Mouse (Mus musculus) neural tube, embryonic 13.5 days (tissue): Measurements from ENCODE around the gene Atp2b1. TPM values are rescaled to one million over a fixed set of nuclear protein-coding genes. Genes with fewer than 3 reads are reported as not detected.
"Not testable (repeated sequence)": the region's sequence is repeated elsewhere in the genome, so short reads cannot be mapped to it uniquely, and the experiment has no call there.

Experiments
- ATAC-seq: fragments of 200-750 bp; cut with Nextera tagmentation; 2 replicates; pipeline ENCODE4 v1.8.0; 2017; ENCODE audit warnings: low read depth, mild to moderate bottlenecking, moderate TSS enrichment, moderate library complexity
- H3K27ac ChIP-seq: fragments of 300-500 bp; sonication (generic); replicated peaks from 2 replicates; pipeline ENCODE4 v1.5.1; 2015; ENCODE audit warnings: moderate library complexity, mild to moderate bottlenecking, inconsistent platforms
- H3K27me3 ChIP-seq: fragments of 300-500 bp; sonication (generic); 2 replicates; pipeline ENCODE4 v1.6.1; 2015; ENCODE audit warnings: mild to moderate bottlenecking, inconsistent platforms
- H3K36me3 ChIP-seq: fragments of 300-500 bp; sonication (generic); 2 replicates; pipeline ENCODE4 v1.6.1; 2015; ENCODE audit warnings: mild to moderate bottlenecking, inconsistent platforms
- H3K4me1 ChIP-seq: fragments of 300-500 bp; sonication (generic); replicated peaks from 2 replicates; pipeline ENCODE4 v1.6.1; 2015; ENCODE audit warnings: inconsistent platforms
- H3K4me2 ChIP-seq: fragments of 300-500 bp; sonication (generic); 2 replicates; pipeline ENCODE4 v1.6.1; 2015; ENCODE audit warnings: inconsistent platforms, mild to moderate bottlenecking, moderate library complexity
- H3K4me3 ChIP-seq: fragments of 300-500 bp; sonication (generic); 2 replicates; pipeline ENCODE4 v1.5.1; 2015; ENCODE audit warnings: mild to moderate bottlenecking, inconsistent platforms
- H3K9ac ChIP-seq: fragments of 300-500 bp; sonication (generic); 2 replicates; pipeline ENCODE4 v1.6.1; 2015; ENCODE audit warnings: moderate library complexity, mild to moderate bottlenecking, inconsistent platforms
- H3K9me3 ChIP-seq: fragments of 300-500 bp; sonication (generic); 2 replicates; pipeline ENCODE4 v1.6.1; 2016; ENCODE audit warnings: inconsistent platforms
- WGBS: fragments of 180-500 bp; shearing (Covaris S2); methylation state at CpG from one replicate; pipeline ENCODE4 v1.1.7; 2015; 5-methylcytosine and 5-hydroxymethylcytosine counted together
- polyA plus RNA-seq: library from polyadenylated mRNA; unstranded; fragments of >200 nt; fragmentation: Nextera tagmentation; extraction: Ambion mirVana; gene quantifications from 2 replicates; pipeline ENCODE4 v1.2.1, GENCODE M21; 2015

The Atp2b1 gene
- polyA plus RNA-seq, 1 experiment from 2014 or later = 269 TPM

DNA sequence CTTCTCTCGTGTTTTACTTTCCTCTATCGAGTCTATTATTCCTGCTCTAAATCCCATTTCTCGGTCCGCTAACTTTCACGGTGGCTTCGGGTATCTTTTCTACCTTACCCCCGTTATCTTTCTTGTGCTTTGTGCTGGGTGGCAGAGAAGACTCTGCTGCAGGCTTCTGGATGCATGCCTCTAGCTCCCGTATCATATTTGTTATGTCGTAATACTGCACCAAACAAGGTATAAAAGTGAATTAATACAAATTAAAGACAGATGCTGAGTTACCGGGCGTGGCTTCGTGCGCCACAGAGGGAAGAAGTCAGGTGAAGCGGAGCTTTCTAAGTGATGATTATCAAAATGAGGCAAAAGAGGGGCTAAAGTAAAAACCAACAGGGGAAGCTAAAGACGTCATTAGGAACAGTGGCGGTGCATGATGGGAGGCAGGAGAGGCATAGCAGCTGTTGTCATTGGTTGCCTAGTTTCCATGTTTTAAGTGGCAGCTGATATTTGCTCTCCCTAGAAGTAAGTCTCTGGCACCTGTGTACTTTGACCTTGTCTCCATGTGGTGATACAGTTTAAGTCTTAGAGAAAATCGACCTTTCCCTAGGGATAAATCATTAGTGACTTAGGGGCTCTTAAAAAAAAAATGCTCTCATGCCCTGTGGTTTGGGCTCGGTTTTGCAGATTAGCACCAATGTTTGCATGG is 58.9 kb downstream of the Atp2b1 start:
- no peak overlapping the region for H3K4me3 ChIP-seq
- no peaks in the 10 kb centered on the region for H3K9me3 ChIP-seq
- H3K36me3 ChIP-seq = peaks cover 15% of the 10 kb centered on the region
- H3K27me3 ChIP-seq = no peaks in the 10 kb centered on the region
- no peak overlapping the region for H3K27ac ChIP-seq
- H3K4me1 ChIP-seq = peaks cover 18% of the 10 kb centered on the region
- no peak for ATAC-seq
- no peak overlapping the region for H3K9ac ChIP-seq
- H3K4me2 ChIP-seq = no peak overlapping the region
- 85% methylated on average over 18 of the region's 18 CpGs for WGBS

DNA sequence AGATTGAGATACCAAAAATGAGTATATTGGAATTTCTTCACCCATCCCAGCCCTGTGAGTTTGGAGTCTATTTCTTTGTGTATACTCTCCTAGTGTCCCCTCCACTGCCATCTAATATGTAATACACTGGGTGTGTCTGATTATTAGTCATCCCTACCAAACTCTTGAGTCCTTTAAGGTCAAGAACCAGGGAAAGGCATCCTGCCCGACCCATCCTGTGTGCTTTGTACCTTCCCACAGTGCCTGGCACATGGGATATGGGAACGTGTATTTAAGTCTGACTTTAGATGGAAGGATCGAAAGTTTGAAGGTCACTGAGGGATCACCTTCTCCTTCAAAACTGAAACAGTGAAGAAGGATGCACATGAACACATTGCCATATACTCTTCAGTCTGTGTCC is 60.4 kb downstream of the Atp2b1 start:
- 92% methylated on average over 3 of the region's 3 CpGs for WGBS
- no peak for ATAC-seq
- H3K4me2 ChIP-seq = no peak overlapping the region
- H3K9ac ChIP-seq = no peak overlapping the region
- H3K27me3 ChIP-seq = no peaks in the 10 kb centered on the region
- no peaks in the 10 kb centered on the region for H3K9me3 ChIP-seq
- H3K27ac ChIP-seq = no peak overlapping the region
- no peak overlapping the region for H3K4me3 ChIP-seq
- peaks cover 4% of the 10 kb centered on the region; the same call in 1 of the 2 replicates for H3K36me3 ChIP-seq
- peaks cover 18% of the 10 kb centered on the region for H3K4me1 ChIP-seq

DNA sequence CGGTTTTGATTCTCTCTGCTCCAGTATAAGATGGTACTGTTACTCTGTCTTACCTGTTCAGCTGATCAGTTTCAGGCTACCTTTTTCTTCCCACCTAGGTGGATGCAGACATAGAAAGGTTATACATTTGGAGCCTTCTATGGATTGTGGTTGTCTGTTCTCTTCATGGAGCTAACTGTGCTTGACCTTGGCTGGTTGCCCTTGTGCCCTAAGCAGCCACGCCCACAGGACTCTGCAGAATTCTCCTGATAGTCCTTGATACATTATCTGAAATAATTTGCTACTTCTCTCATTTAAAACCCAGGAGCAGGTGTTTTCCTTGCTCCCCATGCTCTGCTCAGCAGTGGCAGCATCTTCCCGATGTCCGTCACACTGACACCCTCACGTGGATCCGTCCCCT is 61.4 kb downstream of the Atp2b1 start:
- no peaks in the 10 kb centered on the region for H3K9me3 ChIP-seq
- peaks cover 18% of the 10 kb centered on the region for H3K4me1 ChIP-seq
- H3K9ac ChIP-seq = no peak overlapping the region
- H3K4me2 ChIP-seq = no peak overlapping the region
- H3K27ac ChIP-seq = no peak overlapping the region
- 81% methylated on average over 6 of the region's 6 CpGs for WGBS
- peaks cover 4% of the 10 kb centered on the region; the same call in 1 of the 2 replicates for H3K36me3 ChIP-seq
- H3K27me3 ChIP-seq = no peaks in the 10 kb centered on the region
- no peak overlapping the region for H3K4me3 ChIP-seq
- ATAC-seq = no peak

DNA sequence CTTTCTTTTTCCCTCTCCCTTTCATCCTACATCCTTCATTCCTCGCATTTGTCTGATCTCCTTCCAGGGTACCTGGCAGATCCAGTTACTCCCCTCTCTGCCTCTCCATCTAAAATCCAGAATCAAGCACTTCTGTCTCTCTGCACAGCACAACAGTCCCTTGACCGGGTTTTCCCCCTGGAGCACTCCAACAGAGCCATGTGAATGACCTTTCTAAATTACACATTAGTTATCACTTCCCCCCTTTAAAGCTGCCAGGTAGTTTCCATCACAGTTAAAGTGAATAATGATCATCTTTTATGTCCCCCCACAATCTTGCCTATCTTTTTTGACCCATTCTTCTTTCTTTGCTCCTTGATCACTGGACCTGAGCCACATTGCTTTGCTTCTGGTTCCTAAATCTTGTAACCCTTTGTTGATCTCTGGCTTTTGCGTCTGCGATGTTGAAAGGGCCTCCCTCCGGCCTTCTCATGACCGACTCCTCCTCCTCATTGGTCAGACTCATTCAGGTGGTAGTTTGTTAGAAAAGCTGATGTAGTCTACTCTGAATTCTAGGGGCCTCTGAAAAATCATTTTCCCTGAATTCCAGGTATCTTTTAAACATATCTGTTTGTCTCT is 62.8 kb downstream of the Atp2b1 start:
- Histone ChIP-seq H3K27ac (no peak overlapping the region), H3K4me3 (no peak overlapping the region), H3K4me2 (no peak overlapping the region), H3K9me3 (no peaks in the 10 kb centered on the region), H3K9ac (no peak overlapping the region), H3K27me3 (no peaks in the 10 kb centered on the region), H3K36me3 (peaks cover 8% of the 10 kb centered on the region; the same call in 1 of the 2 replicates), H3K4me1 (peaks cover 18% of the 10 kb centered on the region)
- 36% methylated on average over 6 of the region's 6 CpGs for WGBS
- ATAC-seq = no peak

DNA sequence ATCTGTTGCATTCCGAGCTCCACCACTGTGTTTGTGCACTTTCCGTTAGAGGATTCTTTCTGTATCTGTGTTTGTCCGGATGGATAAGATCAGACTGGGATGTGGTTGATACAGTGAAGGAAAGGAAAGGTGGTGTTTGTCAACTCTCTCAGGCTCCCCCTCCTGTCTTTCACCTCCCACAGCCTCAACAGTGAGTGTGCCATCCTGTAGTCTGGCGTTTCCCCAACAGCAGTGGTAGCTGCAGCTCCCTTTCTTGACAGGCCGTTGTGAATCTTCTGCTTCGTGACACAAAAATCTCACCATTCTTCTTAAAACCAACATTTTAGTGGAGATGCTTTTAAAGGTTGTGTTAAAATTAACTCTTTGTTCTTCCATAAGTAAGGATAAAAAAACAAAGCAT is 64.6 kb downstream of the Atp2b1 start:
- H3K9me3 ChIP-seq = no peaks in the 10 kb centered on the region
- H3K27ac ChIP-seq = no peak overlapping the region
- no peak overlapping the region for H3K4me2 ChIP-seq
- no peaks in the 10 kb centered on the region for H3K27me3 ChIP-seq
- H3K9ac ChIP-seq = no peak overlapping the region
- whole genome bisulfite sequencing = 88% methylated on average over 6 of the region's 6 CpGs
- H3K36me3 ChIP-seq = peaks cover 11% of the 10 kb centered on the region; the same call in 1 of the 2 replicates
- H3K4me3 ChIP-seq = no peak overlapping the region
- peaks cover 18% of the 10 kb centered on the region for H3K4me1 ChIP-seq
- no peak for ATAC-seq

DNA sequence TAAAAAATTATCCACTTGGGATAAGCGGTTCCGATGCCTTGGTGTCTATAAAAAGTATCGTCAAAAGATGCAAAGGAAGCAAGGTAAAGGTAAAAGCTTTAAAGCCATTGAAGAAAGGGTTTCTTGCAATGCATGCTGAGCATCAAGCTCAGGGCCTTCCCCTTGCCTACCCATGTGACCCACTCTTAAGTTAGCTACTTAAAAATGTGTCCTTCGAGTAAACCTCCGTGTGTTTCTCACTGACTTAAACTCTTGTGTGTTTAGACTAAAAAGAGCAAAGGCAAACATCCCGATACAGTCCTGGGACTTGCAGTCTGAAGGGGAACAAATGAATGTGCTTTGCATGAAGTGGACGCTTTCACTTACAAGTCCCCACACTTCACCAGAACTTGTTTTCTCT is 65.1 kb downstream of the Atp2b1 start:
- peaks cover 18% of the 10 kb centered on the region for H3K4me1 ChIP-seq
- H3K27ac ChIP-seq = no peak overlapping the region
- H3K4me3 ChIP-seq = no peak overlapping the region
- no peaks in the 10 kb centered on the region for H3K27me3 ChIP-seq
- no peaks in the 10 kb centered on the region for H3K9me3 ChIP-seq
- no peak overlapping the region for H3K9ac ChIP-seq
- H3K4me2 ChIP-seq = no peak overlapping the region
- ATAC-seq = no peak
- peaks cover 11% of the 10 kb centered on the region; the same call in 1 of the 2 replicates for H3K36me3 ChIP-seq
- WGBS = 93% methylated on average over 7 of the region's 7 CpGs

DNA sequence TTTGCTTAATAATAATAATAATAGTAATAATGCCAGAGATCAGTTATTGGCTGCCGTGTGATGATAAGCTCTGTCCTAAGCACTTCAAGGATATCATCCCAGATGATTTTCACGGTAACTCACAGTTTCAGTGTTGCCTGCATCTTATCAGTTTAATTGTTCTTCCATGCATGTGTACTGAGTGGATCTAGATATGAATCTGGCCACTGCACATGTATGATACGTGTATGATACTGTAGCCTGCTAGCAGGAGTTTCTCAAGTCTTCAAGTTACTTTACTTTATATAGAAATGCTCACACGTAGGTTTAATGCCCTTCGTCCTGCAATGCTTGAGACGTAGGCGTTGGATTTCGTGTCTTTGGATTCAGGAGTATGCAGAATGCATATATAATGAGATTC is 65.7 kb downstream of the Atp2b1 start:
- Histone ChIP-seq H3K9ac (no peak overlapping the region), H3K36me3 (peaks cover 12% of the 10 kb centered on the region; the same call in 1 of the 2 replicates), H3K4me2 (no peak overlapping the region), H3K4me1 (peaks cover 18% of the 10 kb centered on the region), H3K9me3 (no peaks in the 10 kb centered on the region), H3K27me3 (no peaks in the 10 kb centered on the region), H3K4me3 (no peak overlapping the region), H3K27ac (no peak overlapping the region)
- ATAC-seq = no peak
- WGBS = 68% methylated on average over 8 of the region's 8 CpGs

DNA sequence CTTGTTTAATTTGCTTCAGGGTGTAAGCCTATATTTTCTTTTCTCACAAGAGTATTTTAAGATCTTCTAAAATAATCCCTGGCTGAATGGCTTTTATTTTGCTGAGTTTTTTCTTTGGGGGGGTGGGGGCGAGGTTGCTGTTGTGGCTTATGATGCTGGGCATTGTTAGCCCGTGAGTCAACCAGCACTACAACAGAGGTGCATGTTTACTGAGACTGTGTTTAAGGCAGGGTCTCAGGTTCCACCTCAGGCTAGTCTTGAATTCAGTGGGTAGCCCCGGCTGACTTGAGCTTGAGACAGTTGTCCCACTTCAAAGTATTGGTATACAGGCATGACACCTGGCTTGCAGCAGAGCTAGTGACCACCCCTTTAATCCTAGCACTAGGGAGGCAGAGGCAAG is 77.8 kb downstream of the Atp2b1 start:
- no peak for ATAC-seq
- 94% methylated on average over 3 of the region's 3 CpGs for WGBS
- Histone ChIP-seq H3K4me1 (no peaks in the 10 kb centered on the region), H3K27ac (no peak overlapping the region), H3K4me3 (no peak overlapping the region), H3K9ac (no peak overlapping the region), H3K36me3 (peaks cover 66% of the 10 kb centered on the region), H3K9me3 (no peaks in the 10 kb centered on the region), H3K27me3 (no peaks in the 10 kb centered on the region), H3K4me2 (no peak overlapping the region)

DNA sequence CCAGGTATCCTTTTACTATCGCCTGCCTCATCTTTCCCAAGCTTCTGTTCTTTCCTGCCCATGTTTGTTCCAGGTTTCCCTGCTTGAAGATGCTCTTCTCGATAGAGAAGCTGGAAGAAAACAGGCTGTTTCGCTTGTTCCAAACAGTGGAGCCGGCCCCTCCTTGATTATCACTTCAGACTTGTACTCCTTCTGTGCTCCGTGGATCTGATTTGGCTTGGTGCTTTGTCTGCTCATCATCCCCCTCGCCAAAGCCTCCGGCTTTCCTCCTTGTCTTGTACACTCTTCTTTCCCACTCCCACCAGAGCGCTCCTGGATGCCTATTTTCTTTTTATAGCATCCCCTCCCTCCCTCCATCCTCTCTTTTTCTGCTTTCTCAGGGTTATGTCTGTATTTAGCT is 79.0 kb downstream of the Atp2b1 start:
- Histone ChIP-seq H3K27me3 (no peaks in the 10 kb centered on the region), H3K4me3 (no peak overlapping the region), H3K27ac (no peak overlapping the region), H3K9me3 (no peaks in the 10 kb centered on the region), H3K9ac (no peak overlapping the region), H3K4me2 (no peak overlapping the region), H3K4me1 (no peaks in the 10 kb centered on the region), H3K36me3 (peaks cover 76% of the 10 kb centered on the region)
- ATAC-seq = no peak
- 94% methylated on average over 8 of the region's 8 CpGs for WGBS

DNA sequence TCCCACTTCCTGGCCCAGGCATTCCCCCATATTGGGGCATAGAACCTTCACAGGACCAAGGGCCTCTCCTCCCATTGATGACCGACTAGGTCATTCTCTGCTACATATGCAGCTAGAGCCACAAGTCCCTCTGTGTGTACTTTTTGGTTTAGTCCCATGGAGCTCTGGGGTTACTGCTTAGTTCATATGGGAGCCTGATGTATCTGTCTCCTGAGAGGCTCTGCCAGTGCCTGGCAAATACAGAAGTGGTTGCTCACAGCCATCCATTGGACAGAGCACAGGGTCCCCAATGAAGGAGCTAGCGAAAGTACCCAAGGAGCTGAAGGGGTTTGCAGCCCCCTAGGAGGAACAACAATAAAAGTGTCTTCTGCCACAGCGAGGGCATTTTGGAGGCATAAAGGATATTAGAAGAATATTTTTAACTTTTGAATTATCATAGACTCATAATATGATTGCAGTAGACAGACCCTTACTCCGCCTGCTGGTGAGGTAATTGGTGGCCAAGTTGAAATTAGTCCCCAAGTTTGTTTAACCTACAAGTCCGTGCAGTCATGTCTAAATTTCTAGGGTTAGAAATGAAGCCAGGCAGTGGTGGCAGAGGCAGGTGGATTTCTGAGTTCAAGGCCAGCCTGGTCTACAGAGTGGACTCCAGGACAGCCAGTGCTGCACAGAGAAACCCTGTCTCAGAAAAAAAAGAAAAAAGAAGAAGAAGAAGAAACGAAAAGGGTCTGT is 81.0 kb downstream of the Atp2b1 start:
- not testable (repeated sequence) for H3K9ac ChIP-seq, ATAC-seq, H3K9me3 ChIP-seq, H3K4me3 ChIP-seq, H3K4me2 ChIP-seq, H3K4me1 ChIP-seq, H3K27me3 ChIP-seq, H3K27ac ChIP-seq
- H3K36me3 ChIP-seq = peaks cover 89% of the 10 kb centered on the region
- 91% methylated on average over 6 of the region's 6 CpGs for WGBS

DNA sequence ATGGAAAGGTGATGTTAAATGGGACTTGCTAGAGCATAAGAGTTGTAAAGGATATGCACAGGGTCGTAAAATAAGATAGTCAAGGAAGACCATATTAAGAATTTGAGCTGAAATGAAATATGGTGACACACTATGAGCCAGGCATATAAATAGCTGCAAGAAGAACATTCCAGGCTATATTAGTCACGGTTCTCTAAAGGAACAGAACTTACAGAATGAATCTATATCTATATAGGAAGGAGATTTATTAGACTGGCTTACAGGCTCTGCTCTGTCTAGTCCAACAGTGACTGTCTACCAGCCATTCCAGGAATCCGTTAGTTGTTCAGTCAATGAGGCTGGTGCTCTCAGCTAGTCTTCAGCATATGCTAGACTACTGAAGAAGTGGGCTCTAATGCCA is 90.7 kb downstream of the Atp2b1 start:
- H3K9ac ChIP-seq = no peak overlapping the region
- H3K4me3 ChIP-seq = no peak overlapping the region
- H3K9me3 ChIP-seq = no peaks in the 10 kb centered on the region
- no peaks in the 10 kb centered on the region for H3K4me1 ChIP-seq
- 88% methylated on average over 3 of the region's 3 CpGs for WGBS
- H3K36me3 ChIP-seq = peaks cover 62% of the 10 kb centered on the region
- H3K27me3 ChIP-seq = no peaks in the 10 kb centered on the region
- no peak overlapping the region for H3K4me2 ChIP-seq
- no peak overlapping the region for H3K27ac ChIP-seq
- no peak for ATAC-seq

DNA sequence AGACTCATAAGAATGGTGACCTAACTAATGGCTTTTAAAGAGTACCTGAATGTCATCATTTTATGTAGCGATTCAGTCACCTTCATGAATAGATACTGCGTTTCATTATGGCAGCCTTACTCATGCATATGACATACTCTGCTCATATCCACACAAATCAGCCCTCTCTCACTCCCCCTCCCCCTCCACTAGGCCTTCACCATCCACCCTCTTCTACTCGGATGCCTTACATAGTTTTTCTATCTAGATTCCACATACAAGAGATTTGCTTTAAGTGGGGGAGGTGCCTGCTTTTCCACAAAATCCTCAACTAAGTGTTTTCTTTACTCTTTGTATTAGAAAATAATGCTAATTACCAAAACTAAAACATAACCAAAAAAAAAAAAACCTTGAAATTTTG is 96.9 kb downstream of the Atp2b1 start:
- H3K27me3 ChIP-seq = no peaks in the 10 kb centered on the region
- no peaks in the 10 kb centered on the region for H3K4me1 ChIP-seq
- no peak overlapping the region for H3K27ac ChIP-seq
- H3K4me3 ChIP-seq = no peak overlapping the region
- no peak overlapping the region for H3K4me2 ChIP-seq
- H3K36me3 ChIP-seq = peaks cover 51% of the 10 kb centered on the region
- ATAC-seq = no peak
- H3K9ac ChIP-seq = no peak overlapping the region
- H3K9me3 ChIP-seq = no peaks in the 10 kb centered on the region
- WGBS = 86% methylated on average over 3 of the region's 3 CpGs
